Mouse (Mus musculus): ENCODE data around the gene Tas2r124. TPM values are rescaled to one million over a fixed set of nuclear protein-coding genes. Genes with fewer than 3 reads are reported as not detected.

The Tas2r124 gene
- total RNA-seq (2012; rRNA removed): not detected in 2 replicates
- polyA plus RNA-seq (2012; ENCODE audit: insufficient read depth in 1 of 2, insufficient read length in 2 of 2, low read depth in 1 of 2, low replicate concordance in 2 of 2, missing spikeins in 1 of 2): not detected

GRCm38 (mm10) chr6:132754430-132754829 is at the start of gene Tas2r124:
Tas2r124 (plus strand) TSS chr6:132754730.
- Histone ChIP-seq H3K9ac (ENCODE audit: control insufficient read depth, low read depth, low read length, poor library complexity, severe bottlenecking) (no peak within 1 kb of the TSS), H3K27ac (ENCODE audit: control insufficient read depth, low read depth, low read length) (no peak within 1 kb of the TSS), H3K79me2 (ENCODE audit: control insufficient read depth, insufficient read depth, low read length, poor library complexity) (no peaks in the 10 kb centered on the region), H3K36me3 (ENCODE audit: control insufficient read depth in 1 of 2, insufficient read depth in 2 of 2, low read length in 2 of 2) (no peaks in the 10 kb centered on the region), H3K27me3 (ENCODE audit: control insufficient read depth in 1 of 2, insufficient read depth in 2 of 2, low read length in 2 of 2) (no peaks in the 10 kb centered on the region), H3K4me1 (ENCODE audit: control insufficient read depth in 1 of 2, insufficient read depth in 2 of 2, low read length in 2 of 2) (no peaks in the 10 kb centered on the region), H3K9me3 (replicated peaks; ENCODE audit: insufficient read depth, low read length) (no peaks in the 10 kb centered on the region), H3K4me3 (ENCODE audit: control insufficient read depth in 1 of 2, insufficient read depth in 1 of 2, low read depth in 2 of 2, low read length in 2 of 2) (no peak within 1 kb of the TSS)
- TF ChIP-seq CHD1 (IDR thresholded peaks at IDR 0.05; ENCODE audit: low read depth, low read length) (no peak), SMC3 (IDR thresholded peaks at IDR 0.05; ENCODE audit: low read depth, low read length) (no peak), MAZ (IDR thresholded peaks at IDR 0.05; ENCODE audit: low read depth, low read length) (no peak), SIN3A (IDR thresholded peaks at IDR 0.05; ENCODE audit: low read length) (no peak), POLR2AphosphoS5 (IDR thresholded peaks at IDR 0.05; ENCODE audit: borderline replicate concordance, low read depth, low read length) (no peak), USF1 (IDR thresholded peaks at IDR 0.05; ENCODE audit: low read depth, low read length) (no peak), TCF12 (IDR thresholded peaks at IDR 0.05; ENCODE audit: low read depth, low read length) (no peak), MAFK (IDR thresholded peaks at IDR 0.05; ENCODE audit: borderline replicate concordance, low read depth, low read length) (no peak), POLR2AphosphoS2 (IDR thresholded peaks at IDR 0.05; ENCODE audit: low read length) (no peak), MYB (IDR thresholded peaks at IDR 0.05; ENCODE audit: low read depth, low read length) (no peak), MXI1 (IDR thresholded peaks at IDR 0.05; ENCODE audit: low read depth, low read length) (no peak), CTCF (IDR thresholded peaks at IDR 0.05 in 2 of 3, conservative IDR thresholded peaks at IDR 0.05 in 1 of 3; ENCODE audit: control insufficient read depth in 1 of 3, insufficient read depth in 1 of 3, low read depth in 2 of 3, low read length in 3 of 3, poor library complexity in 1 of 3, severe bottlenecking in 1 of 3) (no peak), TBP (IDR thresholded peaks at IDR 0.05; ENCODE audit: low read depth, low read length) (no peak), ZC3H11A (IDR thresholded peaks at IDR 0.05; ENCODE audit: low read depth, low read length) (no peak), RAD21 (IDR thresholded peaks at IDR 0.05; ENCODE audit: low read depth, low read length) (no peak), UBTF (IDR thresholded peaks at IDR 0.05; ENCODE audit: borderline replicate concordance, insufficient read depth, low read depth, low read length) (no peak), BHLHE40 (IDR thresholded peaks at IDR 0.05; ENCODE audit: borderline replicate concordance, low read depth, low read length) (no peak), ZKSCAN1 (IDR thresholded peaks at IDR 0.05; ENCODE audit: low read depth, low read length) (no peak)
- no peak for DNase-seq (ENCODE audit: low read depth, low spot score)

GRCm38 (mm10) chr6:132711828-132712227 is 42.7 kb upstream of the Tas2r124 start, which contains the start of gene Tas2r122:
Tas2r122 (minus strand) TSS chr6:132711928.
- Histone ChIP-seq H3K27me3 (ENCODE audit: control insufficient read depth in 1 of 2, insufficient read depth in 2 of 2, low read length in 2 of 2) (no peaks in the 10 kb centered on the region), H3K27ac (ENCODE audit: control insufficient read depth, low read depth, low read length) (no peak within 1 kb of the TSS), H3K36me3 (ENCODE audit: control insufficient read depth in 1 of 2, insufficient read depth in 2 of 2, low read length in 2 of 2) (no peaks in the 10 kb centered on the region), H3K4me1 (ENCODE audit: control insufficient read depth in 1 of 2, insufficient read depth in 2 of 2, low read length in 2 of 2) (no peaks in the 10 kb centered on the region), H3K9ac (ENCODE audit: control insufficient read depth, low read depth, low read length, poor library complexity, severe bottlenecking) (no peak within 1 kb of the TSS), H3K79me2 (ENCODE audit: control insufficient read depth, insufficient read depth, low read length, poor library complexity) (no peaks in the 10 kb centered on the region), H3K9me3 (replicated peaks; ENCODE audit: insufficient read depth, low read length) (no peaks in the 10 kb centered on the region), H3K4me3 (ENCODE audit: control insufficient read depth in 1 of 2, insufficient read depth in 1 of 2, low read depth in 2 of 2, low read length in 2 of 2) (no peak within 1 kb of the TSS)
- no peak for DNase-seq (ENCODE audit: low read depth, low spot score)
- TF ChIP-seq GATA1 (IDR thresholded peaks at IDR 0.05; ENCODE audit: low read depth, low read length) (no peak), ZMIZ1 (IDR thresholded peaks at IDR 0.05; ENCODE audit: low read depth, low read length) (no peak), MYB (IDR thresholded peaks at IDR 0.05; ENCODE audit: low read depth, low read length) (no peak), TBP (IDR thresholded peaks at IDR 0.05; ENCODE audit: low read depth, low read length) (no peak), MAZ (IDR thresholded peaks at IDR 0.05; ENCODE audit: low read depth, low read length) (no peak), RAD21 (IDR thresholded peaks at IDR 0.05; ENCODE audit: low read depth, low read length) (no peak), TCF12 (IDR thresholded peaks at IDR 0.05; ENCODE audit: low read depth, low read length) (no peak), NELFE (IDR thresholded peaks at IDR 0.05; ENCODE audit: low read depth, low read length) (no peak)

Measured in MEL (cell line).